Mouse (Mus musculus) E14TG2a.4 (cell line): Measurements from ENCODE around the gene Gtf2a2.

Experiments
- CTCF ChIP-seq: conservative IDR thresholded peaks from 2 replicates; pipeline ENCODE4 v1.5.1; 2014; ENCODE audit warnings: low read length
- NANOG ChIP-seq: IDR thresholded peaks from 2 replicates; pipeline ENCODE4 v1.6.1; 2014; ENCODE audit warnings: borderline replicate concordance, low read length, mixed read lengths

GRCm38 (mm10) chr9:70009754-70010304 lies 2.5 kb upstream of the Gtf2a2 start:
- TF ChIP-seq CTCF (no peak), NANOG (no peak)
